Mouse (Mus musculus) adrenal gland, postnatal 14 days (tissue): ENCODE results near the gene B3gat3. TPM values are rescaled to one million over a fixed set of nuclear protein-coding genes. Genes with fewer than 3 reads are reported as not detected.
"Not testable (repeated sequence)": the region's sequence is repeated elsewhere in the genome, so short reads cannot be mapped to it uniquely, and the experiment has no call there.

Source experiments
- DNase-seq: peaks from one replicate; pipeline ENCODE4 v3.0.0; 2021; ENCODE audit warnings: mixed read lengths
- long read RNA-seq, 2 experiments: library from polyadenylated mRNA; stranded (forward); transcript quantifications; one replicate each; pipeline ENCODE4 v2.0.0; 2021
- total RNA-seq: library from RNA; stranded (reverse); gene quantifications from 2 replicates; pipeline ENCODE4 v1.2.3, GENCODE M21; 2021

The B3gat3 gene
- total RNA-seq = 52.1 and 53.8 TPM in 2 replicates
- long read RNA-seq, experiment 1, transcript B3gat3-201 (5 exons, 1,603 nt) = major isoform, 49 of 59 reads
- long read RNA-seq, experiment 1, partial matches to known transcripts = 4 of 59 reads
- long read RNA-seq, experiment 1, other reads (novel, unspliced or antisense) = 2 of 59 reads
- long read RNA-seq, experiment 2, transcript B3gat3-201 (5 exons, 1,603 nt) = major isoform, 39 of 59 reads
- long read RNA-seq, experiment 2, partial matches to known transcripts = 3 of 59 reads
- long read RNA-seq, experiment 2, other reads (novel, unspliced or antisense) = 13 of 59 reads

GRCm38 (mm10) chr19:8920073-8920736 is at the start of gene B3gat3:
Gene B3gat3, plus strand, starts transcription at chr19:8920374.
- DNase-seq = peak; percentile 97

DNA sequence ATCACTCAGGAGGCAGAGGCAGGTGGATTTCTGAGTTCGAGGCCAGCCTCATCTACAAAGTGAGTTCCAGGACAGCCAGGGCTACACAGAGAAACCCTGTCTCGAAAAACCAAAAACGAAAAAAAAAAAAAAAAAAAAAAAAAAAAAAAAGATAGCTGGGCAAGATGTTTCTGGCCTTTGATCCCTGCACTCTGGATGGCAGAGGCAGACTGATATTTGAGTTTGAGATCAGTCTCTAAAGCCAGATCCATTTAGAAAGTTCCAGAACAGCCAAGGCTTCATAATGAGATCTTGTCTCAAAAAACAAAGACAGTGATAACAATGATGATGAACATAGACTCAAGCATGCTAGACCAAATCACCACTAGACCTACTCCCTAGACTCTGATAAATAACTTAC is 49.8 kb upstream of the B3gat3 start:
- DNase-seq = not testable (repeated sequence)

- DNase-seq = peak; percentile 25
Measured at GRCm38 (mm10) chr19:8870838-8871237, 49.3 kb upstream of the B3gat3 start.

GRCm38 (mm10) chr19:8871267-8872186 is 48.6 kb upstream of the B3gat3 start, which contains the start of gene Ubxn1:
Gene Ubxn1, plus strand, starts transcription at chr19:8871496.
- DNase-seq = peak; percentile 99

- DNase-seq = no peak
Measured at GRCm38 (mm10) chr19:8872266-8872840, 47.8 kb upstream of the B3gat3 start.

DNA sequence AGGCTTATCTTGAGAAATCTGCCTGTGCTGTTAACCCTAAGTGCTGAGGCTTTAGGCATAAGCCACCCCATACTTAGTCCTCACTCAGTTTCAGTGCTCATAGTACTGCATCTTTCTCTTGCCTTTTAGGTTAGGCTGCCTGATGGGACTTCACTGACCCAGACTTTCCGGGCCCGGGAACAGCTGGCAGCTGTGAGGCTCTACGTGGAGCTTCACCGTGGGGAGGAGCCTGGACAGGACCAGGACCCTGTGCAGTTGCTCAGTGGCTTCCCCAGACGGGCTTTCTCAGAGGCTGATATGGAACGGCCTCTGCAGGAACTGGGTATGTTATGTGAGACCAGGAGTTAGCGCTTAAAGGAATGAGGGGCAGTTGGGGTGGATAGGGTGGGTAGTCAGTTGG is 45.1 kb upstream of the B3gat3 start:
- DNase-seq = no peak

GRCm38 (mm10) chr19:8880311-8881033 is 39.7 kb upstream of the B3gat3 start, which contains the start of gene Uqcc3:
Gene Uqcc3, minus strand, starts transcription at chr19:8880923.
- peak; percentile 95 for DNase-seq

GRCm38 (mm10) chr19:8881034-8881392 is 39.2 kb upstream of the B3gat3 start:
- DNase-seq = no peak

GRCm38 (mm10) chr19:8883616-8884015 is 36.6 kb upstream of the B3gat3 start, which contains the start of the genes Lbhd1 and Gm49403:
Gene Lbhd1, plus strand, starts transcription at chr19:8883732.
Gene Gm49403, plus strand, starts transcription at chr19:8883930.
- DNase-seq = no peak

GRCm38 (mm10) chr19:8886916-8887584 is 33.1 kb upstream of the B3gat3 start:
- DNase-seq = no peak

- no peak for DNase-seq
Measured at GRCm38 (mm10) chr19:8887585-8888463, 32.4 kb upstream of the B3gat3 start.

DNA sequence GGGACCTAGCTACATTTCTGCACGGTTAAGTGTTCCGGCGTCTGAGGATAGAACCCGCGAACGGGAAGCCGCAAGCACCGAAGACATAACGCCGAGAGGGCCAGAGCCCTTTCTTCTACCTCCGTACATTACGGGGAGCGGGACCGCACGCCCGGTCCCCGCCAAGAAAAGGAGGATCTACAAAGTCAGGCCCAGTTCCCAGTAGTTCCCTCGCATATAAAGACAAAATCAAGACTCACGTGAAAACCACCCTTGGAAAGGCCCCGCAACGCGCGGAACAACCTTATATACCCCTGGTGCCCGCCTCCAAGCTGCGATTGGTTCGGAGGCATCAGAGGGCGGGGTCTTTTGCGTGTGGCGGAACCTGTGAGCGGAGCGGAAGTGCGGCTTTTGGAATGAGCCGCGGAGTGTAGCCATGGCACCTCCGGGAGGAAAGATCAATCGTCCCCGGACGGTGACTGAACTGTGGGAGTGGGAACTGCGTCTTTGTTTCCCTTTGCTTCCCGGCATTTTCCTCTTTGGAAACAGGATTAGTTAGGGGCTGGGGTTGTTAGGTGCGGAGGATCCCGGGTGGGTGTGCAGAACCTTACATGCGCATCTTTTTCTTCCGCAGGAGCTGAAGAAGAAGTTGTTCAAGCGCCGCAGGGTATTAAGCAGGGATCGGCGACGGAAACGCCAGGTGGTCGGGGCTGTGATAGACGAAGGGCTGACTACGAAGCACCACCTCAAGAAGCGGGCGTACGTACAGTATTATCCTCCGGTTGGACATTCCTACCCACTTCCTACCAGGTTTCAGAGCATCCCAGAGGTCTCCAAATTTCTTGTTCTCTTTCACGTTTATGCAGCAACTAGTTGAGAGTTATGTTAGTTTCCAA is 31.4 kb upstream of the B3gat3 start, which contains the start of the genes 1810009A15Rik and Gm49416:
Gene 1810009A15Rik, plus strand, starts transcription at position 343 of the 875 bp plus-strand sequence.
Gene Gm49416, plus strand, starts transcription at position 416 of the 875 bp plus-strand sequence.
- peak; percentile 98 for DNase-seq

- DNase-seq = peak; percentile 92
Measured at GRCm38 (mm10) chr19:8892829-8893766, 27.1 kb upstream of the B3gat3 start, which contains the start of gene Ints5. Gene Ints5, plus strand, starts transcription at chr19:8893005.

DNA sequence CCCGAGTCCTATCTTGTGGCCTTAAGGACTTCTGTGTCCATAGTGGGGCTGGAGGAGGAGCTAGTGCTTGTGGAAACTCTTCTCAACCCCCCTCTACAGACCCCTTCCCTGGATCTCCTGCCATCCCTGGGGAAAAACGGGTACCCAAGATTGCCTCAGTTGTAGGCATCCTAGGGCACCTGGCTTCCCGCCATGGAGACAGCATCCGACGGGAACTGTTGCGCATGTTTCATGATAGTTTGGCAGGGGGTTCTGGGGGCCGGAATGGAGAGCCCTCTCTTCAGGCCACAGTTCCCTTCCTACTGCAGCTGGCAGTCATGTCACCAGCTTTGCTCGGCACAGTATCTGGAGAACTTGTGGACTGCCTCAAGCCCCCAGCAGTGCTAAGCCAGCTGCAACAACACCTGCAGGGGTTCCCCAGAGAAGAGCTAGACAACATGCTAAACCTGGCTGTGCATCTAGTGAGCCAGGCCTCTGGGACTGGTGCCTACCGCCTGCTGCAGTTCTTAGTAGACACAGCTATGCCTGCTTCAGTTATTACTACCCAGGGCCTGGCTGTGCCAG is 24.7 kb upstream of the B3gat3 start:
- DNase-seq = no peak

DNA sequence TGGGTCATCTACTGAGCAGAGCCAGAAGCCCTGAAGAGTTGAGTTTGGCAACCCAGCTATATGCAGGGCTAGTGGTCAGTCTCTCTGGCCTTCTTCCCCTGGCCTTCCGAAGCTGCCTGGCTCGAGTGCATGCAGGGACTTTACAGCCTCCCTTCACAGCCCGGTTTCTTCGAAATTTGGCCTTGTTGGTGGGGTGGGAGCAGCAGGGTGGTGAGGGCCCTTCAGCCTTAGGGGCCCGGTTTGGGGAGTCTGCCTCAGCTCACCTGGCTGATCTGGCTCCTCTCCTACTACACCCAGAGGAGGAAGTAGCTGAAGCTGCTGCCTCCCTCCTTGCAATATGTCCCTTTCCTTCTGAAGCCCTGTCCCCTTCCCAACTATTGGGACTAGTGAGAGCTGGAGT is 23.9 kb upstream of the B3gat3 start:
- DNase-seq = not testable (repeated sequence)

- peak; percentile 84 for DNase-seq
Measured at GRCm38 (mm10) chr19:8897211-8897864, 22.8 kb upstream of the B3gat3 start.
